ENCODE assay signal across 23 mouse cellular contexts in genomic region chr9:118367314-118367713, GRCm38 (mm10).
DNase-seq lines count a peak whose midpoint lies in the region; ATAC-seq and TF ChIP-seq lines count a peak whose summit lies in the region.
"Had no signal": no experiment of that assay in that cellular context is flagged by ENCODE, and none has a peak within 500 bp of the region (broad histone marks: within the 10 kb centered on the region; RNA-seq: fewer than 3 reads in every experiment).

No protein-coding gene starts in this region.

- WGBS in liver, embryonic 11.5 days: 46% methylated on average over 4 of the region's 4 CpGs
- WGBS in liver, embryonic 12.5 days (ENCODE audit: insufficient replicate concordance): 30% methylated on average over 4 of the region's 4 CpGs
- WGBS in lung, postnatal 0 days: 50% methylated on average over 4 of the region's 4 CpGs

- TF ChIP-seq CTCF in lung, postnatal 0 days (IDR thresholded peaks at IDR 0.05): no peak

- no peaks in the 10 kb centered on the region for H3K27me3 ChIP-seq in liver, embryonic 11.5 days (replicated peaks; ENCODE audit: control insufficient read depth, insufficient read depth, low read length)
- no peaks in the 10 kb centered on the region for H3K27me3 ChIP-seq in liver, embryonic 12.5 days (replicated peaks)
- no peaks in the 10 kb centered on the region for H3K27me3 ChIP-seq in lung, postnatal 0 days (replicated peaks; ENCODE audit: insufficient read depth, low read length)
- H3K27me3 ChIP-seq: embryonic facial prominence, embryonic 13.5 days; embryonic facial prominence, embryonic 15.5 days; forebrain, embryonic 12.5 days had no signal

- H3K9ac ChIP-seq in liver, embryonic 11.5 days (ENCODE audit: low read depth, low read length): no peak overlapping the region
- no peak overlapping the region for H3K9ac ChIP-seq in liver, embryonic 12.5 days
- no peak overlapping the region for H3K9ac ChIP-seq in lung, postnatal 0 days (replicated peaks; ENCODE audit: low read depth)
- H3K9ac ChIP-seq: embryonic facial prominence, embryonic 13.5 days; embryonic facial prominence, embryonic 15.5 days; forebrain, embryonic 12.5 days had no signal

- no peak overlapping the region for H3K27ac ChIP-seq in liver, embryonic 11.5 days (ENCODE audit: low read depth, low read length)
- H3K27ac ChIP-seq in liver, embryonic 12.5 days: no peak overlapping the region
- no peak overlapping the region for H3K27ac ChIP-seq in lung, postnatal 0 days (ENCODE audit: low read length)
- H3K27ac ChIP-seq: embryonic facial prominence, embryonic 13.5 days; embryonic facial prominence, embryonic 15.5 days; forebrain, embryonic 10.5 days; forebrain, embryonic 12.5 days had no signal

- ATAC-seq in liver, embryonic 11.5 days (replicated peaks; ENCODE audit: low FRiP score): 0 out of 2 replicates have a peak, but pooled peaks have one; percentile 41
- ATAC-seq in liver, embryonic 12.5 days: no peak
- no peak for ATAC-seq in lung, postnatal 0 days
- ATAC-seq: forebrain, embryonic 14.5 days; forebrain, embryonic 16.5 days had no signal

- no peak overlapping the region for H3K4me3 ChIP-seq in liver, embryonic 11.5 days (ENCODE audit: low read depth, low read length)
- no peak overlapping the region for H3K4me3 ChIP-seq in liver, embryonic 12.5 days
- no peak overlapping the region for H3K4me3 ChIP-seq in lung, postnatal 0 days (ENCODE audit: low read depth, low read length)
- H3K4me3 ChIP-seq: embryonic facial prominence, embryonic 13.5 days; embryonic facial prominence, embryonic 15.5 days; erythroblast, embryonic 14.5 days; forebrain, embryonic 10.5 days; forebrain, embryonic 12.5 days had no signal

- no peak for DNase-seq in liver, embryonic 11.5 days (ENCODE audit: low spot score)
- peak; percentile 56 for DNase-seq in MEL-GATA-1-ER (ENCODE audit: extremely low read depth, low read depth)
- peak; percentile 34 to 55 for DNase-seq in natural killer cell, adult 2 months (ENCODE audit: low spot score in 2 of 2)
- no peak for DNase-seq in retina, embryonic 14.5 days (ENCODE audit: low spot score)
- DNase-seq in lung, postnatal 0 days (ENCODE audit: low spot score): no peak
- DNase-seq: adrenal gland, adult 2 months; adrenal gland, postnatal 10 days; adrenal gland, postnatal 25 days; cerebellum, adult 11 months; cerebellum, adult 18-20 months; cerebellum, adult 8-10 months; cerebellum, adult 9-11 months; cerebellum, postnatal 14 days; cerebellum, postnatal 36 days; embryo, embryonic 11 days had no signal

- TF ChIP-seq EP300 in lung, postnatal 0 days (IDR thresholded peaks at IDR 0.05): no peak

- H3K9me3 ChIP-seq in liver, embryonic 11.5 days (ENCODE audit: control insufficient read depth, low read length): no peaks in the 10 kb centered on the region
- H3K9me3 ChIP-seq in liver, embryonic 12.5 days (replicated peaks): no peaks in the 10 kb centered on the region
- H3K9me3 ChIP-seq in lung, postnatal 0 days (ENCODE audit: low read length): no peaks in the 10 kb centered on the region
- H3K9me3 ChIP-seq: embryonic facial prominence, embryonic 13.5 days; embryonic facial prominence, embryonic 15.5 days; forebrain, embryonic 10.5 days; forebrain, embryonic 12.5 days had no signal

- H3K4me1 ChIP-seq in liver, embryonic 11.5 days (replicated peaks; ENCODE audit: control insufficient read depth, insufficient read depth, low read length): no peaks in the 10 kb centered on the region
- no peaks in the 10 kb centered on the region for H3K4me1 ChIP-seq in liver, embryonic 12.5 days
- no peaks in the 10 kb centered on the region for H3K4me1 ChIP-seq in lung, postnatal 0 days (ENCODE audit: insufficient read depth, low read depth, low read length)
- H3K4me1 ChIP-seq: embryonic facial prominence, embryonic 13.5 days; embryonic facial prominence, embryonic 15.5 days; forebrain, embryonic 10.5 days; forebrain, embryonic 12.5 days had no signal

- no peak overlapping the region for H3K4me2 ChIP-seq in liver, embryonic 11.5 days
- no peak overlapping the region for H3K4me2 ChIP-seq in liver, embryonic 12.5 days
- no peak overlapping the region for H3K4me2 ChIP-seq in lung, postnatal 0 days (replicated peaks; ENCODE audit: low read depth, low read length)
- H3K4me2 ChIP-seq: embryonic facial prominence, embryonic 13.5 days; embryonic facial prominence, embryonic 15.5 days; forebrain, embryonic 12.5 days had no signal

- no peaks in the 10 kb centered on the region for H3K36me3 ChIP-seq in liver, embryonic 11.5 days (ENCODE audit: control insufficient read depth, insufficient read depth, low read length)
- no peaks in the 10 kb centered on the region for H3K36me3 ChIP-seq in liver, embryonic 12.5 days
- no peaks in the 10 kb centered on the region for H3K36me3 ChIP-seq in lung, postnatal 0 days (ENCODE audit: insufficient read depth, low read length)
- H3K36me3 ChIP-seq: embryonic facial prominence, embryonic 13.5 days; embryonic facial prominence, embryonic 15.5 days; forebrain, embryonic 10.5 days; forebrain, embryonic 12.5 days had no signal

Comparison
In these comparisons a context has a peak if more than half of its experiments do, and no peak if none do; other contexts are left out.
1. DNase-seq: peak in MEL-GATA-1-ER (single experiment) and natural killer cell, adult 2 months (2 of 2); none in liver, embryonic 11.5 days (single experiment), retina, embryonic 14.5 days (single experiment) and lung, postnatal 0 days (single experiment).